ENCODE assay signal across 9 mouse cellular contexts in genomic region chr1:165775518-165776294, GRCm38 (mm10). TPM values are rescaled to one million over a fixed set of nuclear protein-coding genes. Genes with fewer than 3 reads are reported as not detected.
A peak's percentile ranks its signal among the peaks of the same experiment; 100 is the strongest.
DNase-seq lines count a peak whose midpoint lies in the region; ATAC-seq and TF ChIP-seq lines count a peak whose summit lies in the region.
"Had no signal": no experiment of that assay in that cellular context is flagged by ENCODE, and none has a peak within 500 bp of the region (broad histone marks: within the 10 kb centered on the region; RNA-seq: fewer than 3 reads in every experiment).

No protein-coding gene starts in this region.

- H3K4me1 ChIP-seq in heart, adult 2 months (ENCODE audit: control insufficient read depth, insufficient read depth, low read length), result peaks cover 3% of the 10 kb centered on the region
- peaks cover 38% of the 10 kb centered on the region for H3K4me1 ChIP-seq in heart, embryonic 10.5 days
- peaks cover 10 to 11% of the 10 kb centered on the region in 2 experiments; a peak in 3 of 4 replicates for H3K4me1 ChIP-seq in ES-E14 (ENCODE audit: control insufficient read depth in 2 of 2, insufficient read depth in 2 of 2, low read length in 2 of 2, poor library complexity in 1 of 2)
- peaks cover 22% of the 10 kb centered on the region for H3K4me1 ChIP-seq in heart, embryonic 15.5 days (replicated peaks)

- TF ChIP-seq EP300 in heart, adult 2 months (IDR thresholded peaks at IDR 0.05; ENCODE audit: insufficient read depth, low read depth, low read length), result no peak

- no peak for ATAC-seq in heart, embryonic 15.5 days (replicated peaks; ENCODE audit: insufficient number of reproducible peaks, insufficient read depth, low FRiP score, low read depth)

- no peak overlapping the region for H3K9ac ChIP-seq in heart, adult 2 months (ENCODE audit: low read depth, low read length)
- H3K9ac ChIP-seq in ES-E14 (ENCODE audit: insufficient read depth, low read depth, low read length, poor library complexity, severe bottlenecking), result no peak overlapping the region
- no peak overlapping the region for H3K9ac ChIP-seq in heart, embryonic 15.5 days
- H3K9ac ChIP-seq: limb, embryonic 12.5 days had no signal

- no peaks in the 10 kb centered on the region for H3K9me3 ChIP-seq in heart, embryonic 10.5 days
- no peaks in the 10 kb centered on the region for H3K9me3 ChIP-seq in ES-E14 (ENCODE audit: control insufficient read depth, insufficient read depth, low read depth, low read length)
- no peaks in the 10 kb centered on the region for H3K9me3 ChIP-seq in heart, embryonic 15.5 days (replicated peaks)
- H3K9me3 ChIP-seq: limb, embryonic 12.5 days had no signal

- DNase-seq in heart, adult 2 months, result peak in 1 of 2 experiments; percentile 26
- no peak for DNase-seq in heart, embryonic 10.5 days (ENCODE audit: low spot score)
- no peak for DNase-seq in ES-E14 (ENCODE audit: low read depth, low spot score)
- DNase-seq in cerebellum, postnatal 25 days, result peak; percentile 40 to 59
- DNase-seq in left cerebral cortex, postnatal 14 days (ENCODE audit: low spot score in 2 of 2), result peak; percentile 62 to 74
- DNase-seq in mesoderm, embryonic 11.5 days (ENCODE audit: low read depth, low spot score), result peak; percentile 79
- DNase-seq in thymus, postnatal 4 days, result peak; percentile 67

- in situ Hi-C loops in ES-E14 (cut with MboI; ENCODE audit: low sequenced_read_pairs in 2 of 2, unreplicated experiment in 2 of 2), result loop anchor here (10.0 to 25.0 kb wide), 3 partner anchors 379 to 539 kb away; no protein-coding TSS in a partner anchor

- intact Hi-C loops in heart, adult 2 months (cut with DNase I), result loop anchor here (5.0 kb wide), 1 partner anchor 587 kb away; no protein-coding TSS in a partner anchor
- intact Hi-C loops in left cerebral cortex, postnatal 14 days (cut with DNase I), result loop anchor here (1.0 to 10.0 kb wide), 2 partner anchors 379 to 589 kb away; no protein-coding TSS in a partner anchor

- no peak overlapping the region for H3K27ac ChIP-seq in heart, adult 2 months
- H3K27ac ChIP-seq in heart, embryonic 10.5 days, result no peak overlapping the region
- H3K27ac ChIP-seq in ES-E14 (ENCODE audit: insufficient read depth, low read depth, low read length, poor library complexity, severe bottlenecking), result no peak overlapping the region
- H3K27ac ChIP-seq in heart, embryonic 15.5 days, result no peak overlapping the region
- H3K27ac ChIP-seq: limb, embryonic 12.5 days had no signal

- no peaks in the 10 kb centered on the region for H3K27me3 ChIP-seq in heart, adult 2 months (ENCODE audit: control insufficient read depth, insufficient read depth, low read length)
- no peaks in the 10 kb centered on the region for H3K27me3 ChIP-seq in heart, embryonic 10.5 days (ENCODE audit: insufficient read depth, poor library complexity, severe bottlenecking)
- no peaks in the 10 kb centered on the region for H3K27me3 ChIP-seq in heart, embryonic 15.5 days

- WGBS in heart, adult 2 months, result 47% methylated on average over 19 of the region's 19 CpGs
- 52% methylated on average over 19 of the region's 19 CpGs for WGBS in heart, embryonic 10.5 days
- WGBS in heart, embryonic 15.5 days, result 50% methylated on average over 19 of the region's 19 CpGs

- no peaks in the 10 kb centered on the region for H3K79me2 ChIP-seq in heart, adult 2 months (replicated peaks; ENCODE audit: control insufficient read depth, insufficient read depth, low read length)

- H3K36me3 ChIP-seq in heart, adult 2 months (ENCODE audit: control insufficient read depth, insufficient read depth, low read length), result peaks cover 2% of the 10 kb centered on the region
- 0 out of 2 replicates have a peak, but pooled peaks cover 4% of the 10 kb centered on the region for H3K36me3 ChIP-seq in heart, embryonic 10.5 days
- no peaks in the 10 kb centered on the region for H3K36me3 ChIP-seq in ES-E14 (ENCODE audit: control insufficient read depth, insufficient read depth, low read length, poor library complexity, severe bottlenecking)
- H3K36me3 ChIP-seq in heart, embryonic 15.5 days, result peaks cover 15% of the 10 kb centered on the region; the same call in 1 of the 2 replicates

- TF ChIP-seq CTCF in heart, adult 2 months (IDR thresholded peaks at IDR 0.05), result peak; percentile 88

- H3K4me2 ChIP-seq in heart, embryonic 15.5 days, result peak overlapping the region; percentile 37; the same call in 1 of the 2 replicates
- H3K4me2 ChIP-seq: limb, embryonic 12.5 days had no signal

- H3K4me3 ChIP-seq in heart, adult 2 months, result no peak overlapping the region
- H3K4me3 ChIP-seq in heart, embryonic 10.5 days, result no peak overlapping the region
- H3K4me3 ChIP-seq in ES-E14 (ENCODE audit: insufficient read depth in 1 of 2, low read depth in 1 of 2, low read length in 2 of 2, poor library complexity in 1 of 2, severe bottlenecking in 1 of 2), result no peak overlapping the region
- H3K4me3 ChIP-seq in heart, embryonic 15.5 days, result no peak overlapping the region
- H3K4me3 ChIP-seq: limb, embryonic 12.5 days had no signal

- TF ChIP-seq POLR2A in heart, adult 2 months (IDR thresholded peaks at IDR 0.05; ENCODE audit: insufficient read depth, low read depth, low read length), result no peak

TF ChIP-seq in ES-E14, 5 proteins besides CTCF, POLR2A, EP300 and RAD21:
- TF ChIP-seq ZC3H11A (IDR thresholded peaks at IDR 0.05; ENCODE audit: borderline replicate concordance, low read depth, low read length) (peak; percentile 72), MAFK (IDR thresholded peaks at IDR 0.05; ENCODE audit: insufficient read depth, low read depth, low read length) (no peak)

RNA-seq across cellular contexts. Expression of gene Creg1, which starts 12.2 kb away (rescaled TPM):
- total RNA-seq in heart, adult 2 months (2021), result 10 to 100 TPM; 85.7 to 93.3 TPM
- 77.2 and 121 TPM in 2 replicates for polyA plus RNA-seq in heart, adult 2 months (2012; rRNA removed)
- 76.2 and 85.1 TPM in 2 replicates for polyA plus RNA-seq in heart, embryonic 10.5 days (2016; fragmentation: Nextera tagmentation; extraction: Ambion mirVana)
- total RNA-seq in ES-E14 (2012; rRNA removed), result 15.7 and 20.0 TPM in 2 replicates
- polyA plus RNA-seq in heart, embryonic 15.5 days (2015; fragmentation: Nextera tagmentation; extraction: Ambion mirVana), result 69.9 and 75.6 TPM in 2 replicates
- total RNA-seq in left cerebral cortex, postnatal 14 days (2021), result 10 to 100 TPM; 25.1 to 28.5 TPM

RNA-seq across cellular contexts. Expression of gene Cd247, which starts 12.8 kb away (rescaled TPM):
- total RNA-seq in heart, adult 2 months (2021), result under 1 TPM; 0.52 to 0.76 TPM
- 2.4 and 3.0 TPM in 2 replicates for polyA plus RNA-seq in heart, adult 2 months (2012; rRNA removed)
- polyA plus RNA-seq in heart, embryonic 10.5 days (2016; fragmentation: Nextera tagmentation; extraction: Ambion mirVana), result 0.23 and 0.38 TPM in 2 replicates
- 6.1 and 9.5 TPM in 2 replicates for total RNA-seq in ES-E14 (2012; rRNA removed)
- polyA plus RNA-seq in heart, embryonic 15.5 days (2015; fragmentation: Nextera tagmentation; extraction: Ambion mirVana), result 0.89 and 5.5 TPM in 2 replicates
- total RNA-seq in left cerebral cortex, postnatal 14 days (2021), result not detected

Comparison
In these comparisons a context has a peak if more than half of its experiments do, and no peak if none do; other contexts are left out.
1. DNase-seq: peak in cerebellum, postnatal 25 days (2 of 2), left cerebral cortex, postnatal 14 days (2 of 2), mesoderm, embryonic 11.5 days (single experiment) and thymus, postnatal 4 days (single experiment); none in heart, embryonic 10.5 days (single experiment) and ES-E14 (single experiment).